Mouse (Mus musculus): ENCODE measurements around the gene Fgd2. TPM values are rescaled to one million over a fixed set of nuclear protein-coding genes. Genes with fewer than 3 reads are reported as not detected.

The Fgd2 gene
- polyA plus RNA-seq, 1 experiment from 2014 or later: 6.7 TPM

DNA sequence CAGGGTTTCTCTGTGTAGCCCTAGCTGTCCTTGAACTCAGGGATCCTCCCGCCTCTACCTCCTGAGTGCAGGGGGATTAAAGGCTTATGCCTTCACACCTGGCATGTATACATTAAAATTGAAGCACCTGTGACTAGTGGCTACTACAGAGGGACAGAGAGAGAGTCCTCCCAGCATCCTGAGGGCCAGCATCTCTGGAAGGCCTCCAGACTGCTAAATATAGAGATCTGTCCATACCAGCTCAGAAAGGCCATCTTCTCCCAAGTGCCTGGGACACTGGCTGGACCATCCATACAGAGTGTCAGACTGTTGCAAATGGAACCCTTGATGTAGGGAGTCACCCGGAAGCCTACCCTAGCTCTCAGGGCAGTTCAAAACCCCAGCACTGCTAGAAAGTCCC lies 63.3 kb downstream of the Fgd2 start:
- Histone ChIP-seq H3K4me2 (replicated peaks) (no peak overlapping the region), H3K9ac (no peak overlapping the region), H3K4me1 (peaks cover 9% of the 10 kb centered on the region), H3K36me3 (no peaks in the 10 kb centered on the region), H3K27ac (no peak overlapping the region), H3K4me3 (no peak overlapping the region), H3K27me3 (no peaks in the 10 kb centered on the region), H3K9me3 (0 out of 2 replicates have a peak, but pooled peaks cover 4% of the 10 kb centered on the region)
- WGBS: 92% methylated on average over 2 of the region's 2 CpGs
- no peak for ATAC-seq (ENCODE audit: low FRiP score, low read depth)

GRCm38 (mm10) chr17:29425345-29425744 lies 64.6 kb downstream of the Fgd2 start:
- Histone ChIP-seq H3K4me3 (no peak overlapping the region), H3K4me2 (replicated peaks) (no peak overlapping the region), H3K27ac (no peak overlapping the region), H3K36me3 (no peaks in the 10 kb centered on the region), H3K9me3 (0 out of 2 replicates have a peak, but pooled peaks cover 4% of the 10 kb centered on the region), H3K4me1 (peaks cover 9% of the 10 kb centered on the region), H3K9ac (no peak overlapping the region), H3K27me3 (no peaks in the 10 kb centered on the region)
- ATAC-seq (ENCODE audit: low FRiP score, low read depth): no peak
- WGBS: 67% methylated on average over 9 of the region's 9 CpGs

- H3K27ac ChIP-seq: peak overlapping the region; percentile 10; the same call in 1 of the 2 replicates
- no peaks in the 10 kb centered on the region for H3K27me3 ChIP-seq
- H3K36me3 ChIP-seq: no peaks in the 10 kb centered on the region
- no peak overlapping the region for H3K4me3 ChIP-seq
- 36% methylated on average over 8 of the region's 8 CpGs for WGBS
- H3K9ac ChIP-seq: no peak overlapping the region
- peaks cover 9% of the 10 kb centered on the region for H3K4me1 ChIP-seq
- no peak overlapping the region for H3K4me2 ChIP-seq (replicated peaks)
- H3K9me3 ChIP-seq: no peaks in the 10 kb centered on the region
- ATAC-seq (ENCODE audit: low FRiP score, low read depth): no peak
Observed at GRCm38 (mm10) chr17:29428213-29428612, 67.5 kb downstream of the Fgd2 start.

- no peaks in the 10 kb centered on the region for H3K9me3 ChIP-seq
- H3K36me3 ChIP-seq: no peaks in the 10 kb centered on the region
- 25% methylated on average over 2 of the region's 2 CpGs for WGBS
- H3K27me3 ChIP-seq: no peaks in the 10 kb centered on the region
- H3K4me3 ChIP-seq: no peak overlapping the region
- H3K4me1 ChIP-seq: peaks cover 9% of the 10 kb centered on the region
- ATAC-seq (ENCODE audit: low FRiP score, low read depth): no peak
- H3K27ac ChIP-seq: no peak overlapping the region
- no peak overlapping the region for H3K9ac ChIP-seq
- H3K4me2 ChIP-seq (replicated peaks): no peak overlapping the region
Observed at GRCm38 (mm10) chr17:29428826-29429225, 68.1 kb downstream of the Fgd2 start.

Other genes with a start within 250 kb of the Fgd2 start
- 0.34 and 0.80 TPM in 2 replicates for gene Rab44, start 246.8 kb upstream of the Fgd2 start, polyA plus RNA-seq (2015; fragmentation: Nextera tagmentation; extraction: Ambion mirVana)
- gene Cpne5, start 122.7 kb upstream of the Fgd2 start, polyA plus RNA-seq (2015; fragmentation: Nextera tagmentation; extraction: Ambion mirVana): 10.4 and 12.7 TPM in 2 replicates
- gene Ppil1, start 96.7 kb upstream of the Fgd2 start, polyA plus RNA-seq (2015; fragmentation: Nextera tagmentation; extraction: Ambion mirVana): 155 and 162 TPM in 2 replicates
- 65.1 and 69.7 TPM in 2 replicates for gene BC004004, start 92.1 kb upstream of the Fgd2 start, polyA plus RNA-seq (2015; fragmentation: Nextera tagmentation; extraction: Ambion mirVana)
- 0.45 and 0.46 TPM in 2 replicates for gene Pi16, start 43.2 kb upstream of the Fgd2 start, polyA plus RNA-seq (2015; fragmentation: Nextera tagmentation; extraction: Ambion mirVana)
- 328 and 333 TPM in 2 replicates for gene Mtch1, start 13.0 kb upstream of the Fgd2 start, polyA plus RNA-seq (2015; fragmentation: Nextera tagmentation; extraction: Ambion mirVana)
- gene Pim1, start 129.8 kb downstream of the Fgd2 start, polyA plus RNA-seq (2015; fragmentation: Nextera tagmentation; extraction: Ambion mirVana): 18.9 and 22.3 TPM in 2 replicates
- gene Gm17657, start 188.7 kb downstream of the Fgd2 start, polyA plus RNA-seq (2015; fragmentation: Nextera tagmentation; extraction: Ambion mirVana): not detected in 2 replicates
- gene Tbc1d22b, start 188.9 kb downstream of the Fgd2 start, polyA plus RNA-seq (2015; fragmentation: Nextera tagmentation; extraction: Ambion mirVana): 14.5 and 16.2 TPM in 2 replicates
- 1.2 and 1.7 TPM in 2 replicates for gene Tmem217, start 191.5 kb downstream of the Fgd2 start, polyA plus RNA-seq (2015; fragmentation: Nextera tagmentation; extraction: Ambion mirVana)

Data from limb, embryonic 13.5 days (tissue).